Mouse (Mus musculus): Measurements from ENCODE around the gene Clec2g. TPM values are rescaled to one million over a fixed set of nuclear protein-coding genes. Genes with fewer than 3 reads are reported as not detected.
A peak's percentile ranks its signal among the peaks of the same experiment; 100 is the strongest.
"Not testable (repeated sequence)": the region's sequence is repeated elsewhere in the genome, so short reads cannot be mapped to it uniquely, and the experiment has no call there.

Gene Clec2g
- polyA plus RNA-seq, 1 experiment from 2014 or later = not detected

GRCm38 (mm10) chr6:128970508-128971393 lies 36.6 kb downstream of the Clec2g start:
- H3K4me2 ChIP-seq (replicated peaks); ATAC-seq (ENCODE audit: low FRiP score); DNase-seq (ENCODE audit: low spot score); H3K36me3 ChIP-seq (replicated peaks; ENCODE audit: control insufficient read depth, insufficient read depth); H3K27ac ChIP-seq; H3K4me3 ChIP-seq (replicated peaks; ENCODE audit: low read length); H3K9ac ChIP-seq; H3K9me3 ChIP-seq (ENCODE audit: control insufficient read depth, low read length); H3K4me1 ChIP-seq (replicated peaks; ENCODE audit: control insufficient read depth, insufficient read depth, low read length); H3K27me3 ChIP-seq (ENCODE audit: control insufficient read depth, insufficient read depth, low read length): not testable (repeated sequence)
- 96% methylated on average over 20 of the region's 20 CpGs for WGBS

DNA sequence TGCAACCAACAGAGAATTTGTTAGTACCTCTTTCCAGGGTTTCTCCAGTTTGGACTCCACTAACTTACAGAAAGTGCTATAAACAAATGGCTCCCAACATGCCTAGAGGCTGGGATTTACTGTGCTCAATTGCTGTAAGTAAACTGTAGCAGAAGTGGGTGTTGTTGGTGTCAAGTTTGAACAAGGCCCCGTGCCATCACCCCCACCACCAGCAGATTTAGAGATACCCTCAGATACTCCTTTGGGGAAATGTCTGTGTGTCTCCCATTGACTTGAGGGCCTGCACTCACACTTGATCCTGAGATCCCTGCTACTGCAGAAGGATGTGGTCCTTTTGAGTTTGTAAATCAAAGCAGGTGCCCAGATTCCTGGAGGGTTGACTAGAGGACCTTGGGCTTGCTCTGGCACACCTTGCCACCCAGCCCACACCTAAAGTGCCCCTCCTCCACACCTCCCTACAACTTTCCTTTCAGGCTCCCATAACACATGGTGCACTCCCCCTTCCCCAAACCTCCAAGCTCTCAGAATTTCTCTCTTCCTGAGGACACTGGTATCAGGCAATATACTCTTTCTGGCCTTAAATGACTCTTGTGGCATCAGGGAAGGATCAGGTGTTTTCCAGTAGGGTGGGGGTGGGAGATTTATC lies 37.3 kb downstream of the Clec2g start:
- DNase-seq (ENCODE audit: low spot score) (no peak), ATAC-seq (ENCODE audit: low FRiP score) (no peak)
- H3K36me3 ChIP-seq (replicated peaks; ENCODE audit: control insufficient read depth, insufficient read depth) = no peaks in the 10 kb centered on the region
- H3K27ac ChIP-seq = no peak overlapping the region
- 78% methylated on average over 1 of the region's 1 CpGs for WGBS
- H3K9me3 ChIP-seq (ENCODE audit: control insufficient read depth, low read length) = no peaks in the 10 kb centered on the region
- no peak overlapping the region for H3K9ac ChIP-seq
- H3K4me3 ChIP-seq (replicated peaks; ENCODE audit: low read length) = no peak overlapping the region
- H3K4me1 ChIP-seq (replicated peaks; ENCODE audit: control insufficient read depth, insufficient read depth, low read length) = no peaks in the 10 kb centered on the region
- no peaks in the 10 kb centered on the region for H3K27me3 ChIP-seq (ENCODE audit: control insufficient read depth, insufficient read depth, low read length)
- H3K4me2 ChIP-seq (replicated peaks) = no peak overlapping the region

DNA sequence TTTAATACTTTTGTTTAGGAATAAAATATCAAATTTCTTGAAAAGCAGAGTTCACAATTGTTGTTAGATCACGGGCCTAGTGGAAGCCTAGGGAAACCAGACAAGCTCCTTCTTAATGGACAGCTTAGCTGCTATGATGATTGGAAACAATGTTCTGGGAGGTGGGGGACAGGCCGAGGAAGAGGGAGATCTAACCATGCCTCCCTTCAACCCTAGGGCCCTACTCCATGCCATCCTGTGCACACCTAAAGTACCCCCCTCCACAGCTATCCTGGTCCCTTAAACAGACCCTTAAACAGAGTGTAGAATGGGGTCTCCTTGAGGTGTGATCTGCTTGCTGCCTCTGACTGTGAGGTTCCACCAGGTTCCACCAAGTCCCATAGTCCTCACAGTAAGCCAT lies 38.0 kb downstream of the Clec2g start:
- no peak overlapping the region for H3K27ac ChIP-seq
- DNase-seq (ENCODE audit: low spot score) (no peak), ATAC-seq (ENCODE audit: low FRiP score) (no peak)
- H3K4me1 ChIP-seq (replicated peaks; ENCODE audit: control insufficient read depth, insufficient read depth, low read length) = no peaks in the 10 kb centered on the region
- no peaks in the 10 kb centered on the region for H3K9me3 ChIP-seq (ENCODE audit: control insufficient read depth, low read length)
- H3K4me2 ChIP-seq (replicated peaks) = no peak overlapping the region
- H3K9ac ChIP-seq = no peak overlapping the region
- no peak overlapping the region for H3K4me3 ChIP-seq (replicated peaks; ENCODE audit: low read length)
- no peaks in the 10 kb centered on the region for H3K36me3 ChIP-seq (replicated peaks; ENCODE audit: control insufficient read depth, insufficient read depth)
- WGBS = 90% methylated on average over 2 of the region's 2 CpGs
- H3K27me3 ChIP-seq (ENCODE audit: control insufficient read depth, insufficient read depth, low read length) = no peaks in the 10 kb centered on the region

GRCm38 (mm10) chr6:128972687-128973438 lies 38.7 kb downstream of the Clec2g start:
- no peak overlapping the region for H3K4me2 ChIP-seq (replicated peaks)
- no peaks in the 10 kb centered on the region for H3K27me3 ChIP-seq (ENCODE audit: control insufficient read depth, insufficient read depth, low read length)
- 93% methylated on average over 5 of the region's 5 CpGs for WGBS
- H3K4me3 ChIP-seq (replicated peaks; ENCODE audit: low read length) = no peak overlapping the region
- no peaks in the 10 kb centered on the region for H3K4me1 ChIP-seq (replicated peaks; ENCODE audit: control insufficient read depth, insufficient read depth, low read length)
- no peak overlapping the region for H3K9ac ChIP-seq
- no peak overlapping the region for H3K27ac ChIP-seq
- no peak for ATAC-seq (ENCODE audit: low FRiP score)
- no peak for DNase-seq (ENCODE audit: low spot score)
- no peaks in the 10 kb centered on the region for H3K9me3 ChIP-seq (ENCODE audit: control insufficient read depth, low read length)
- no peaks in the 10 kb centered on the region for H3K36me3 ChIP-seq (replicated peaks; ENCODE audit: control insufficient read depth, insufficient read depth)

GRCm38 (mm10) chr6:128973439-128973697 lies 39.2 kb downstream of the Clec2g start:
- H3K27me3 ChIP-seq (ENCODE audit: control insufficient read depth, insufficient read depth, low read length) = no peaks in the 10 kb centered on the region
- H3K9me3 ChIP-seq (ENCODE audit: control insufficient read depth, low read length) = no peaks in the 10 kb centered on the region
- H3K4me3 ChIP-seq (replicated peaks; ENCODE audit: low read length) = no peak overlapping the region
- DNase-seq (ENCODE audit: low spot score) (no peak), ATAC-seq (ENCODE audit: low FRiP score) (no peak)
- WGBS = 93% methylated on average over 3 of the region's 3 CpGs
- H3K36me3 ChIP-seq (replicated peaks; ENCODE audit: control insufficient read depth, insufficient read depth) = no peaks in the 10 kb centered on the region
- H3K4me2 ChIP-seq (replicated peaks) = no peak overlapping the region
- no peaks in the 10 kb centered on the region for H3K4me1 ChIP-seq (replicated peaks; ENCODE audit: control insufficient read depth, insufficient read depth, low read length)
- H3K27ac ChIP-seq = no peak overlapping the region
- no peak overlapping the region for H3K9ac ChIP-seq

- not testable (repeated sequence) for H3K9me3 ChIP-seq (ENCODE audit: control insufficient read depth, low read length); ATAC-seq (ENCODE audit: low FRiP score); H3K9ac ChIP-seq
These were observed 40.7 kb downstream of the Clec2g start for GRCm38 (mm10) chr6:128974850-128975249.

GRCm38 (mm10) chr6:128976194-128976593 lies 42.0 kb downstream of the Clec2g start:
- Histone ChIP-seq H3K4me2 (replicated peaks) (no peak overlapping the region), H3K4me3 (replicated peaks; ENCODE audit: low read length) (no peak overlapping the region)
- ATAC-seq (ENCODE audit: low FRiP score) = no peak

More at GRCm38 (mm10) chr6:128974850-128975249, 40.7 kb downstream of the Clec2g start:
- not testable (repeated sequence) for DNase-seq (ENCODE audit: low spot score); H3K27ac ChIP-seq; H3K4me1 ChIP-seq (replicated peaks; ENCODE audit: control insufficient read depth, insufficient read depth, low read length); H3K36me3 ChIP-seq (replicated peaks; ENCODE audit: control insufficient read depth, insufficient read depth); H3K27me3 ChIP-seq (ENCODE audit: control insufficient read depth, insufficient read depth, low read length); H3K4me2 ChIP-seq (replicated peaks); H3K4me3 ChIP-seq (replicated peaks; ENCODE audit: low read length)

DNA sequence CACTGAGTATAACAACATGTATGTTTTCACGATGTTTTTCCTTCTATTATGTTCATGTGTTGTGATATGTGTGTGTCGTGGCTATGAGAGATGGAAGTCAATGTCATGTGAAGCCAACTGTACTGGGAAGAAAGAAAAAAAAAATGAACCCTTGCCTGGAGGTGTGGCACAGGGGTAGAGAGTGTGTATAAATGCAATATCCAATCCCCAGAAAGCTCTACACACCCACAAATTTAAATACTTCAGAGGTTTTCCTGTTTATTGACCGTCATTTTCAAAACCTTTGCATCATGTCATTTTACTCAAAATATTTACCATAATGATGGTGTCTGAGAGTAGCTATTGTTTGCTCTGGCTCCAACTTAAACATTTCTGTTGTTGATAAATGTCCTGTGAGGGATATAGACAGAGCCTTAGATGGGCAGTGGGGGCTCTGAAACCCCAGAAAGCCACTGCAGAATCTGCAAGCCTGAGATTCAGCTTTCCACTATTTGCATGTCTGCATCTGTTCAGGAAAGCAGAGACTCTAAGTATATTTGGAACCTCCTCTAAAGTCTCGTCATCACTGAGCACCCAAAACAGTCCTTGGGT lies 47.9 kb downstream of the Clec2g start:
- not testable (repeated sequence) for H3K4me2 ChIP-seq (replicated peaks); H3K4me1 ChIP-seq (replicated peaks; ENCODE audit: control insufficient read depth, insufficient read depth, low read length); H3K27me3 ChIP-seq (ENCODE audit: control insufficient read depth, insufficient read depth, low read length); H3K27ac ChIP-seq; DNase-seq (ENCODE audit: low spot score); H3K9ac ChIP-seq; H3K9me3 ChIP-seq (ENCODE audit: control insufficient read depth, low read length); H3K36me3 ChIP-seq (replicated peaks; ENCODE audit: control insufficient read depth, insufficient read depth); H3K4me3 ChIP-seq (replicated peaks; ENCODE audit: low read length); ATAC-seq (ENCODE audit: low FRiP score)
- 88% methylated on average over 4 of the region's 4 CpGs for WGBS

More at GRCm38 (mm10) chr6:128976194-128976593, 42.0 kb downstream of the Clec2g start:
- Histone ChIP-seq H3K9ac (no peak overlapping the region), H3K27ac (no peak overlapping the region), H3K9me3 (ENCODE audit: control insufficient read depth, low read length) (no peaks in the 10 kb centered on the region), H3K36me3 (replicated peaks; ENCODE audit: control insufficient read depth, insufficient read depth) (no peaks in the 10 kb centered on the region), H3K27me3 (ENCODE audit: control insufficient read depth, insufficient read depth, low read length) (no peaks in the 10 kb centered on the region), H3K4me1 (replicated peaks; ENCODE audit: control insufficient read depth, insufficient read depth, low read length) (no peaks in the 10 kb centered on the region)
- DNase-seq (ENCODE audit: low spot score) = no peak

DNA sequence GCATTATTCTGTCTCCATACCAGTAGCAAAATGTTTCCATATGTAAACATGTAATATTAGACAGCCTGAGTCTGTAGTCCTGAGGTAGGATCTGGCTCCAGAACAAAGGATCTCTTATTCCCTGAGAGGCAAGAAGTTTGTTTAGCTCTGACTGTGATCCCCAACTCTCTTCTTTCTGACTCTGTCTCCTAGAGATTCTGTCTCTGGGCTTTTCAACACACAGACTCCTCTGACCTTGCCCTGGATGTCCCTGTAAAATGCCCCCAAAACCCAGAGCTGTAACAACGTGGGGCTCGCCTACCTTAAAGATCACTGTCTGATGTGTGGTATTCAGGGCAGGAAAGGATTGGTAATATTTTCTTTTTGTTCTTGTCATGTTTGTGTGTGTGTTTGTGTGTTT lies 58.2 kb downstream of the Clec2g start:
- Histone ChIP-seq H3K9ac (no peak overlapping the region), H3K36me3 (replicated peaks; ENCODE audit: control insufficient read depth, insufficient read depth) (no peaks in the 10 kb centered on the region), H3K4me3 (replicated peaks; ENCODE audit: low read length) (no peak overlapping the region), H3K4me2 (replicated peaks) (no peak overlapping the region), H3K27me3 (ENCODE audit: control insufficient read depth, insufficient read depth, low read length) (0 out of 2 replicates have a peak, but pooled peaks cover 3% of the 10 kb centered on the region), H3K27ac (no peak overlapping the region), H3K9me3 (ENCODE audit: control insufficient read depth, low read length) (no peaks in the 10 kb centered on the region), H3K4me1 (replicated peaks; ENCODE audit: control insufficient read depth, insufficient read depth, low read length) (0 out of 2 replicates have a peak, but pooled peaks cover 8% of the 10 kb centered on the region)
- ATAC-seq (ENCODE audit: low FRiP score) = peak; percentile 24; the same call in 1 of the 2 replicates
- WGBS = 14% methylated on average over 2 of the region's 2 CpGs
- no peak for DNase-seq (ENCODE audit: low spot score)

Data from hindbrain, embryonic 14.5 days (tissue).